Mouse (Mus musculus): ENCODE measurements around the gene Zfp213. TPM values are rescaled to one million over a fixed set of nuclear protein-coding genes. Genes with fewer than 3 reads are reported as not detected.

Gene Zfp213
- polyA plus RNA-seq, 1 experiment, result 13.0 TPM

DNA sequence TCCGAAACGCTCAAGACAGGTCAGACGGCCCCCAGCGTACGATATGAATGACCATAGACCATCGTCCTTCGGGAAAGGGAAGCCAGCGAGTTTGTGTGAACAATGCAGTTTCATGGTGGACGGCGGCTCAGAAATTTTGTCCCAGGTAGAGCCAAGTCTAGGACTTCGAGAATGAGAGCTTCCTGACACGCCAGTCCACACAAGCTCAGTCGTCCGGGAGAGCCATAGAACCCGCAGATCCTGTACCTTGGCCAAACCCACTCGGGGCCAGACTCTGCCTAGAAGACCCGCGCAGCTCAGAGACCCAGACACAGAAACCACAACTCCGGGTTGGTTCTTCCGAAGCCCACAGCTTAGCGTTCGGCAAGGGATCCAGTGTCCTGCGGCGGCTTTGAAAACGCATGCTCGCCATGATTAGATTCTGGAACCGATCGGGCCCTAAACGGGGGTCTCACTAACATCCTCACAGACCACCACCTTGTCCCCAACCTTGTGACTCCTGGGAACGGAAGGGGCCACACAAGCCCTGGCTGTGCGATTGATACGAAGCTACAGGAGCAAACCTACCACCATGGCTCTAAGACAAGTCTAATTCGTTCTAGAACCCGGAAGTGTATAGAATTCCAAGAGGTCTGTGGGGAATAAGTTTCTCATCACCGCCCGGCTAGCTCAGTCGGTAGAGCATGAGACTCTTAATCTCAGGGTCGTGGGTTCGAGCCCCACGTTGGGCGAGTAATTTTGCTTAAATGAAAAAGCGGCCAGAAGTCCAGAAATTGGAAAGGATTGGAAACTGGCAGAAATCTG lies 17.1 kb downstream of the Zfp213 start:
- Histone ChIP-seq H3K79me2 (ENCODE audit: control insufficient read depth, insufficient read depth) (no peaks in the 10 kb centered on the region), H3ac (ENCODE audit: control insufficient read depth, insufficient read length, low read depth) (peak overlapping the region; percentile 79), H3K79me3 (ENCODE audit: low read depth) (no peaks in the 10 kb centered on the region), H3K27me3 (ENCODE audit: control insufficient read depth, insufficient read depth, insufficient read length) (no peaks in the 10 kb centered on the region), H3K4me3 (ENCODE audit: insufficient read depth, poor library complexity, severe bottlenecking) (peak overlapping the region; percentile 81), H3K36me3 (ENCODE audit: control insufficient read depth, insufficient read depth) (no peaks in the 10 kb centered on the region)
- TF ChIP-seq MYOD1 (IDR thresholded peaks at IDR 0.05; ENCODE audit: control insufficient read depth, insufficient read length, low read depth) (no peak), FOSL1 (IDR thresholded peaks at IDR 0.05; ENCODE audit: insufficient read depth, low read length, poor library complexity, severe bottlenecking) (no peak), MAX (IDR thresholded peaks at IDR 0.05) (no peak), MYOG (IDR thresholded peaks at IDR 0.05; ENCODE audit: control insufficient read depth, extremely low read depth, insufficient read length) (no peak)

DNA sequence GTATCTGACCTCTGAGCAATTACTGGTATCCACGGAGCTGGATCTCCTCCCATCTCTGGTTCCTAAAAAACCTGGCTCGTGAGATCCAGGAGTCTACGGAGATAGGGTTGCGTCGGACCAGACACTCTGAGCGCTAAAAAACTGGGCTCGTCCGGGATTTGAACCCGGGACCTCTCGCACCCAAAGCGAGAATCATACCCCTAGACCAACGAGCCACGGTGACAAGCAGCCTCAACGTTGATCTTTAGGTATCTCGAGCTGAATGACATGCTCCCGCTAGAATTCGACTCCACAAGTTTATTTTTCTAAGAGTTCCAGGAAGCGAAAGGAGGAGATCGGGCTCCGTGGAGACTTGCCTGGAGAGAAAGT lies 17.7 kb downstream of the Zfp213 start:
- peak overlapping the region; percentile 81 for H3K4me3 ChIP-seq (ENCODE audit: insufficient read depth, poor library complexity, severe bottlenecking)
- H3K79me3 ChIP-seq (ENCODE audit: low read depth), result no peaks in the 10 kb centered on the region
- no peaks in the 10 kb centered on the region for H3K27me3 ChIP-seq (ENCODE audit: control insufficient read depth, insufficient read depth, insufficient read length)
- H3K36me3 ChIP-seq (ENCODE audit: control insufficient read depth, insufficient read depth), result no peaks in the 10 kb centered on the region
- no peaks in the 10 kb centered on the region for H3K79me2 ChIP-seq (ENCODE audit: control insufficient read depth, insufficient read depth)
- peak overlapping the region; percentile 79 for H3ac ChIP-seq (ENCODE audit: control insufficient read depth, insufficient read length, low read depth)
- TF ChIP-seq MAX (IDR thresholded peaks at IDR 0.05) (no peak), FOSL1 (IDR thresholded peaks at IDR 0.05; ENCODE audit: insufficient read depth, low read length, poor library complexity, severe bottlenecking) (no peak), CTCF (IDR thresholded peaks at IDR 0.05; ENCODE audit: control insufficient read depth, insufficient read depth, insufficient read length) (no peak), MYOG (IDR thresholded peaks at IDR 0.05; ENCODE audit: control insufficient read depth, extremely low read depth, insufficient read length) (no peak), USF1 (IDR thresholded peaks at IDR 0.05; ENCODE audit: low read depth) (no peak), CEBPB (IDR thresholded peaks at IDR 0.05; ENCODE audit: low read depth) (no peak), MYOD1 (IDR thresholded peaks at IDR 0.05; ENCODE audit: control insufficient read depth, insufficient read length, low read depth) (no peak)

DNA sequence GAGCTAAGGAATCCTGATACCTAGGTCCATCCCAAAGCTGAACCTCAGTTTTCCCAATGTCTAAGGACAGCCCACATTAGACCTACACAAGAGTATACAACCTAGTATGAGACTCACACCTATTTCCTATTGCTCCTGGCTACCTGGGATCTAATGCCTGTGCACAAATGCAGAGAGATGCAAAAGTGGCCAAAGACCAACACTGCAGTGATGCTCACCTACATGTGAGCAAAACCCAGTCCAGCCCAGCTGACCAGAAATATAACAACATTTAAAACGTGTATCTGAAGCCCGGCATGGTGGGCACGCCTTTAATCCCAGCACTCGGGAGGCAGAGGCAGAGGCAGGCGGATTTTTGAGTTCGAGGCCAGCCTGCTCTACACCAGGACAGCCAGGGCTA lies 18.2 kb downstream of the Zfp213 start:
- TF ChIP-seq USF1 (IDR thresholded peaks at IDR 0.05; ENCODE audit: low read depth) (no peak), CEBPB (IDR thresholded peaks at IDR 0.05; ENCODE audit: low read depth) (no peak), CTCF (IDR thresholded peaks at IDR 0.05; ENCODE audit: control insufficient read depth, insufficient read depth, insufficient read length) (no peak), MYOD1 (IDR thresholded peaks at IDR 0.05; ENCODE audit: control insufficient read depth, insufficient read length, low read depth) (no peak), MAX (IDR thresholded peaks at IDR 0.05) (no peak), FOSL1 (IDR thresholded peaks at IDR 0.05; ENCODE audit: insufficient read depth, low read length, poor library complexity, severe bottlenecking) (no peak), MYOG (IDR thresholded peaks at IDR 0.05; ENCODE audit: control insufficient read depth, extremely low read depth, insufficient read length) (no peak)
- peak overlapping the region; percentile 81 for H3K4me3 ChIP-seq (ENCODE audit: insufficient read depth, poor library complexity, severe bottlenecking)

DNA sequence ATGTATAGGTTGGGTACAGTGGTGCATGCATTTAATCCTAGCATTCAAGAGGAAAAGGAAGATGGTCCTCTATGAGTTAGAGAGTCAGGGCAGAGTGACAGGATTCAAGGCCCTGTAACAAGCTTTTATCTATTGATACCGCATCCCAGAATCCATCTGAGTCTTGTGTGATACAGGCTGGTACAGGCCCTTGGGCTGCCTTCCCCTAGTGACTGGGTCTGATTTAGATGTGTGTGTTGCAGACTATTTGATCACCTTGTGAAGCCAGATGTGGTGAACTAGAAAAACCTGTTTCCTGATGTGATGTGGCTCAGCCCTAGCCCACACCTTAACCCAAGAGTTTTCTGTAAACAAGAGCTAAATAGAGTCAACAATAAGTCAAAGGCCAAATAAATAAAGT lies 19.3 kb downstream of the Zfp213 start:
- H3ac ChIP-seq (ENCODE audit: control insufficient read depth, insufficient read length, low read depth), result no peak overlapping the region

More for the DNA sequence above, 18.2 kb downstream of the Zfp213 start:
- Histone ChIP-seq H3K79me3 (ENCODE audit: low read depth) (no peaks in the 10 kb centered on the region), H3K27me3 (ENCODE audit: control insufficient read depth, insufficient read depth, insufficient read length) (no peaks in the 10 kb centered on the region), H3K79me2 (ENCODE audit: control insufficient read depth, insufficient read depth) (no peaks in the 10 kb centered on the region), H3ac (ENCODE audit: control insufficient read depth, insufficient read length, low read depth) (no peak overlapping the region), H3K36me3 (ENCODE audit: control insufficient read depth, insufficient read depth) (no peaks in the 10 kb centered on the region)

DNA sequence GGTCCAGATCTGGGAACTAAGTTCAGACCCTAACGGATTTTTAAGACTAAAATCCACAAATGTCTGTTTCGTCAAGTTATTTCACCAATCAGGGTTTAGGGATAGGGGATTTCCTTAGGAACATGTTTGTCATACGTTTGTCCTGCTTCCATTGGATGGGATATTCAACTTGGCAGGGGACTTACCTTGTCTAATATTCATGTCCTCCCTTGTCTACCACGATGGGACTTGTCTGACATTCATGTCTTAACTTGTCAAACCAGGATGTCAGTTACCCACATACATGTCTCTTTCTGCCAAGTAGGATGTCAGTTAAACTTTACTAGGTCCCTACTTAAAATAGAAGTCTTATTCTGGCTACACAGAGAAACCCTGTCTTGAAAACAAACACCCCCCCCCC lies 20.1 kb downstream of the Zfp213 start:
- no peak for TF ChIP-seq MAX (IDR thresholded peaks at IDR 0.05)
- no peak for TF ChIP-seq MYOG (IDR thresholded peaks at IDR 0.05; ENCODE audit: control insufficient read depth, extremely low read depth, insufficient read length)
- TF ChIP-seq USF1 (IDR thresholded peaks at IDR 0.05; ENCODE audit: low read depth), result no peak
- no peak for TF ChIP-seq FOSL1 (IDR thresholded peaks at IDR 0.05; ENCODE audit: insufficient read depth, low read length, poor library complexity, severe bottlenecking)
- no peak for TF ChIP-seq CEBPB (IDR thresholded peaks at IDR 0.05; ENCODE audit: low read depth)
- H3ac ChIP-seq (ENCODE audit: control insufficient read depth, insufficient read length, low read depth), result no peak overlapping the region

More for the DNA sequence above, 19.3 kb downstream of the Zfp213 start:
- Histone ChIP-seq H3K79me3 (ENCODE audit: low read depth) (no peaks in the 10 kb centered on the region), H3K79me2 (ENCODE audit: control insufficient read depth, insufficient read depth) (no peaks in the 10 kb centered on the region), H3K36me3 (ENCODE audit: control insufficient read depth, insufficient read depth) (no peaks in the 10 kb centered on the region), H3K4me3 (ENCODE audit: insufficient read depth, poor library complexity, severe bottlenecking) (no peak overlapping the region), H3K27me3 (ENCODE audit: control insufficient read depth, insufficient read depth, insufficient read length) (no peaks in the 10 kb centered on the region)
- TF ChIP-seq CTCF (IDR thresholded peaks at IDR 0.05; ENCODE audit: control insufficient read depth, insufficient read depth, insufficient read length) (no peak), MYOD1 (IDR thresholded peaks at IDR 0.05; ENCODE audit: control insufficient read depth, insufficient read length, low read depth) (no peak), USF1 (IDR thresholded peaks at IDR 0.05; ENCODE audit: low read depth) (no peak), MYOG (IDR thresholded peaks at IDR 0.05; ENCODE audit: control insufficient read depth, extremely low read depth, insufficient read length) (no peak), MAX (IDR thresholded peaks at IDR 0.05) (no peak), CEBPB (IDR thresholded peaks at IDR 0.05; ENCODE audit: low read depth) (no peak), FOSL1 (IDR thresholded peaks at IDR 0.05; ENCODE audit: insufficient read depth, low read length, poor library complexity, severe bottlenecking) (no peak)

DNA sequence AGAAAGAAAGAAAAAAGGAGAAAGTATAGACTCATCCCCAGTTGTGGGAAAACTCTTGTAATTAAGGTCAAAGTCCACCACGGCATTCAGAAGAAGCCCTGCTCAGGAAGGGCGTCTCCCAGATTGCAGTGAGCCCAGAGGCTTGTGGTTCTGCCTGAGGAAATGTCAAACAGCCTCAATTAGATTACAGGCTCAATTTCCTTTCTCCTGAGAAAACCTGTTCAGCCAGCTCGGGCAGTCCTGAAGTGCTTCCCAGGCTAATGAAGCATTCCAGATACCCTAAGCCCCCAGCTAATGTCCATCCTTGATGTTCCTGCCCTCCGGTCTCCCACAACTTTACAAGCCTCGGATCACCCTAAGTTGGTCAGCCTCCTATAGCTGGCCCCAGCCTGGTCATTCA lies 20.7 kb downstream of the Zfp213 start:
- Histone ChIP-seq H3K79me3 (ENCODE audit: low read depth) (no peaks in the 10 kb centered on the region), H3K27me3 (ENCODE audit: control insufficient read depth, insufficient read depth, insufficient read length) (no peaks in the 10 kb centered on the region), H3K79me2 (ENCODE audit: control insufficient read depth, insufficient read depth) (no peaks in the 10 kb centered on the region), H3ac (ENCODE audit: control insufficient read depth, insufficient read length, low read depth) (no peak overlapping the region), H3K36me3 (ENCODE audit: control insufficient read depth, insufficient read depth) (no peaks in the 10 kb centered on the region), H3K4me3 (ENCODE audit: insufficient read depth, poor library complexity, severe bottlenecking) (no peak overlapping the region)
- TF ChIP-seq MAX (IDR thresholded peaks at IDR 0.05) (no peak), USF1 (IDR thresholded peaks at IDR 0.05; ENCODE audit: low read depth) (no peak), MYOG (IDR thresholded peaks at IDR 0.05; ENCODE audit: control insufficient read depth, extremely low read depth, insufficient read length) (no peak), CEBPB (IDR thresholded peaks at IDR 0.05; ENCODE audit: low read depth) (no peak)

More for the DNA sequence above, 20.1 kb downstream of the Zfp213 start:
- H3K27me3 ChIP-seq (ENCODE audit: control insufficient read depth, insufficient read depth, insufficient read length), result no peaks in the 10 kb centered on the region
- H3K79me3 ChIP-seq (ENCODE audit: low read depth), result no peaks in the 10 kb centered on the region
- H3K79me2 ChIP-seq (ENCODE audit: control insufficient read depth, insufficient read depth), result no peaks in the 10 kb centered on the region
- H3K4me3 ChIP-seq (ENCODE audit: insufficient read depth, poor library complexity, severe bottlenecking), result no peak overlapping the region
- H3K36me3 ChIP-seq (ENCODE audit: control insufficient read depth, insufficient read depth), result no peaks in the 10 kb centered on the region
